Mouse (Mus musculus) embryo, embryonic 9.5 days (tissue): ENCODE data around the gene Eef2.
A peak's percentile ranks its signal among the peaks of the same experiment; 100 is the strongest.

Source experiments
- DNase-seq: peaks from one replicate; pipeline ENCODE4 v3.0.0-alpha.2; 2017; ENCODE audit errors: extremely low spot score

Gene Eef2

DNA sequence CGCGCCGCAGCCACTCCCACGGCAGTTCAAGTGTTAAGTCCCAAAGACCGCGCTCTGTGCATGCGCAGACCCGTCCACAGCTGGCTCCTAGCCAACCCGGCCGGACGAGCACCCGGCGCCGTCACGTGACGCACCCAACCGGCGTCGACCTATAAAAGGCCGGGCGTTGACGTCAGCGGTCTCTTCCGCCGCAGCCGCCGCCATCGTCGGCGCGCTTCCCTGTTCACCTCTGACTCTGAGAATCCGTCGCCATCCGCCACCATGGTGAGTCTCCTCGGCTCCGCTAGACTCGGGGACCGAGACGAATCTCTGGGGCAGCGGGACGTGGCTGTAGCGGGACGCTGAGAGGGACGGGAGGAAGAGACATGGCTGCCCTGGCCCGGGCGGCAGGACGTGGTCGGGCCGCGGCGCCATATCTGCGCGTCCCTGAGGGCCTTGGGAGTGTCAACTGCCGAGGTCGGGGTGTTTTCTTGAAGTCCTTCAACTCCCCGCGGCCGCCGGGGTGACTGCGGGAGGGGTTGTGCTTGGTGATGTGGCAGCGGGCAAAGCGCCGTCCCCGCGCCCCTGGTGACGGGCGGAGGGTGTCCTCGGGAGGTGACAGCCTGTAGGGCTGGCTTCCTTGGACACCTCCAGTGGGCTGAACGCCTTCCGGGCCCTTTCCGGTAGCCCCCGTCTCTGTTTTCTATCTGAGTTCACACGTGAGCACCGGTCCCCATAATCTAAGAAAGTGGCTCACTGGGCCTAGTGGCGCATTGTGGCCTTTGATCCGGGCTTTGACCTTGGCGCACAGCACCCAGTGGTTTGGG is at the start of gene Eef2:
Gene Eef2 (plus strand): TSS at position 166 of the 806 bp plus-strand sequence.
- peak; percentile 96 for DNase-seq

DNA sequence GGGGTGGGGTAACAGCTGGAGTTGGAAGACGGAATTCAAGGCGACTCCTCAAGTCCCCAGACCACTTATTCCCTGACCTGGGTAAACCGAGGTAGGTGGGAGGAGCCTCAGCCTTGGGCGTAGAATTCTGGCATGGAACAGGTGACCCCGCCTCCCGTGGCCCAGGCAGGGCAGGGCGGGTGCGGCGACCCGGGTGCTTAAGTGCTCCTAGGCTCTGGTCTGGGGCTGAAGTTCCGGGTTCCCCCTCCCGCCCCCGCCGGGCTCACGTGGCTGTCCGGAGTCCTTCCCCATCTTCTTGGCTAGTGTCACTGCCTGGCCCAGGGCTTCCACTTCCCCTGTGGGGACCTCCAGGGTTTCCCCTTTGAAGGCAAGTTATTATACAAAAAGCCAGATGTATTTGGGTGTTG is 42.2 kb upstream of the Eef2 start:
- DNase-seq, result no peak

GRCm38 (mm10) chr10:81134966-81135681 is 41.3 kb upstream of the Eef2 start, which contains the start of gene Zbtb7a:
TSS of gene Zbtb7a (plus strand) at chr10:81135220.
- peak; percentile 58 for DNase-seq

- peak; percentile 74 for DNase-seq
Measured at GRCm38 (mm10) chr10:81135831-81136705, 40.4 kb upstream of the Eef2 start.

DNA sequence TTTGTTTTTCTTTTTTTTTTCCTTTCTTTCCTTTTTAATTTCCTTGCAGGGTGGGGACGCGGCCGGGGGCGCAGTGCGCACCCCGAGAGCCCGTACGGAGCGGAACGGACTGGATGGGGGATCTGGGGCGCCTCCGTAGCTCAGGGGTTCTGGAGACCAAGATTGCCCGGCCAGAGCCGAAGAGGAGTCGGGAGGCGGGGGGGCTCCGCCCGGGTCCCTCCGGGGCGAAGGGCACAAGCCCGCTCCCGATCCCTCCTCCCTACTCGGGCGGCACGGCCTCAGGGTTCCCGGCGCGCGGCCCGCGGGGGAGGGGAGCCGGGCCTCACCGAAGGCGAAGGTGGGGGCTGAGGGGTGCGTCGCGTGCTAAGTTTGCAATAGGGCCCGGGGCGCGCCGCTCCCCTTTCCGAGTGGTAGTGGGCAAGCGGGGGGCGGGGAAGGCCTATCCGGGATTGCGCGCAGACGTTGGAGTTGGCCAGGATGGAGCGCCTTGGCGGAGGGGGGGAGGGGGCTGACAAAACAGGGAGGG is 39.7 kb upstream of the Eef2 start:
- peak; percentile 85 for DNase-seq

DNA sequence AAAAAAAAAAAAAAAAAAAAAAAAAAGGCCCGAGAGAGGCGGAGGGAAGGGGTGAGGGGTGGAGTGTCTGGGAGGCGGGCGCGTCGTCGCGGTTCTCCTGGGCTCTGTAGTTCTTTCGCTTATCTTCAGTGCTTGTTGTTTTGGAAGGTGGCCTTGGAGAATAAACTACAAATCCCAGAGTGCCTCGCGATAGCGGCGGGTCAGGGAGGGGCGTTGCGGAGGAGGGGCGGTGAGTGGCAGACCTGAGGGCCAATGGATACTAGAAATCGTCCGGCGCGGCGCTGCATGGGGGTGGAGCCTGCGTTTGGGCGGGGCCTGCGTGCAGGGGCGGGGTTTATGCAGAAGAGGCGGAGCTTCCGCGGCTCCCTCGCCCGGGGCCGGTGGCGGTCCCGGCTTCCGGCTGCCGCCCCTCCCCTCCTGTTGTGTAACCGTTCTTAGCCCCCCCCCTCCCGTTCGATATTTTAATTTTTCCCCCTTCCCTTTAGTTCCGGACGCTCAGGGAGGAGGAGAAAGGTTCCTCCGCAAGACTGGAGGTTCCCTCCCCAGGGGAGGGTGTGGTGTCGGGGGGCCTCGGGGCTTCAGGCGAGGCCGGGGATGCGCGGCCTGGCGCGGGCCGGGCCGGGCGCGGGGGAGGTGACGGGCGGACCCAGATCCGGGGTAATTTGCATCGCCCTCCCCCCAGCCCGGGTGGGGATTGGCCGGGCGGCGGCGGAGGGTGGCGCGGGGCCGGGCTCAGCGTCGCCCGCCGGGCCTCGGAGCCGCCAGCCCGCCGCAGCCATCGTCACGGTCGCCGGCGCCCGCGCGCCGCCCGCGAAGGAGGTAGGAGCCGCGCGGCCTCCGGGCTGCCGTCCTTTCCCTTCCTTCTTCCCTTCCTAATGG is 38.9 kb upstream of the Eef2 start:
- DNase-seq, result peak; percentile 100

DNA sequence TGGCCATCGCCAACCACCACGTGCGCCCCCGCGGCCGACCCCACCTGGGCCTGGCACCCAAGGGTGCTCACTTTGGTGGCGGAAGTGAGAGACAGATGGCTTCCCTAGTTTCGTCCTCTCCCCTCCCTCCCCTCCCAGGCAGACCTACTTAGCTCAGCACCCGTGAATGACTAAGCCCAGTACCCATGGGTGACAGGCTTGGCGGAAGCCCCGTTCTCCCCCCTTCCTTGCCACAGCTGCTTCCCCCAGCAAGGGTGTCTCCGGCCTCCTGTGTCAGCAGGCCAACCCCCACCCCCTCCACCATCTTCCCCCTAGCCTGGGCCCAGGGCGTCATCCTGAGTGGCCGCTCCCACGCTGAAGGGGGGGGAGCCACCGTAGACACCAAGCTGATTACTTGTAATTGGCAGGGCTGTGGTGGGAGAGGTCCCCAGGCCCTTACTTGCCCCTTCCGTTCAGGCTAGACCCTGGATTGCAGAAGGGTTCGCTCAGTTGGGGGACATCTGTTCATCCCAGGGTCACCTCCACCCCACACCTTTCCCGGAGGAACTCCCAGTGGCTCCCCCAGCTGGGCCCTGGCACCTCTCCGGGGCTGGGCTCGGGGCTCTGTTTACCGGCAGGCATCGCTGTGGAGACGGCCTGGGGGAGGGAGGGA is 38.2 kb upstream of the Eef2 start:
- peak; percentile 61 for DNase-seq

DNA sequence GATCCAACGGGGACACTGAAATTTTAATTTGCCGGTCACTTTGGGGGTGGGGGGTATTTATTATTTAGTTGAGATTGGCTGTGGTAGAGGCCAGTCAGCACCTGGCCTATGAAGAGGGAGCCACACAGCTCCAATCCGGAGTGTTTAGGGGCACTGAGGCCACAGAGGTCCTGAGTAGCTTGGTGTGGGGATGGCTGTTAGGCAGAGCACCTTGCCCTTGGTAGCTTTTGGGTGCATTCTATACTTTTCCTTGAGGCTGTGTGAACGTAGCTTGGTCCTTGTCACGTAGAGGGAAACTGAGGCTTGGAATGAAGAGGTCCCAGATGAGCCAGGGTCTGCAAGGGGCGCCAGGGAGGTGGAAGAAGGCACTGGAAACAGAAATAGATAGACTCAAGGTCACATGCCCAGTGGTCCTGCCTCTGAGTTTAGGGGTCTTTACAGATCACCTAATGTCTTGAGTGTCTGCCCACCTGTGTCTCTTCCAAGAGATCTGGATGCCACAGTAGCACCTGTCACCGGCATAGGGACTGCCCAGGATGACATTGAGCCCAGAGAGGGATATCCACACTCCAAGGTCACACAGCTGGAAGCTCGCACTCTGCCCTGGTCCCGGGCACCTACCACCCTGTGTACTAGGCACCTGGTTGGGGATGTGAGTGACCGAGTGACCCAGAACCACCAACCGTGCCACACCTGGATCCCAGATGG is 37.5 kb upstream of the Eef2 start:
- no peak for DNase-seq

GRCm38 (mm10) chr10:81139529-81139846 is 36.9 kb upstream of the Eef2 start:
- no peak for DNase-seq

- DNase-seq, result no peak
Measured at GRCm38 (mm10) chr10:81140005-81140404, 36.4 kb upstream of the Eef2 start.

- no peak for DNase-seq
Measured at GRCm38 (mm10) chr10:81140717-81141454, 35.5 kb upstream of the Eef2 start.

DNA sequence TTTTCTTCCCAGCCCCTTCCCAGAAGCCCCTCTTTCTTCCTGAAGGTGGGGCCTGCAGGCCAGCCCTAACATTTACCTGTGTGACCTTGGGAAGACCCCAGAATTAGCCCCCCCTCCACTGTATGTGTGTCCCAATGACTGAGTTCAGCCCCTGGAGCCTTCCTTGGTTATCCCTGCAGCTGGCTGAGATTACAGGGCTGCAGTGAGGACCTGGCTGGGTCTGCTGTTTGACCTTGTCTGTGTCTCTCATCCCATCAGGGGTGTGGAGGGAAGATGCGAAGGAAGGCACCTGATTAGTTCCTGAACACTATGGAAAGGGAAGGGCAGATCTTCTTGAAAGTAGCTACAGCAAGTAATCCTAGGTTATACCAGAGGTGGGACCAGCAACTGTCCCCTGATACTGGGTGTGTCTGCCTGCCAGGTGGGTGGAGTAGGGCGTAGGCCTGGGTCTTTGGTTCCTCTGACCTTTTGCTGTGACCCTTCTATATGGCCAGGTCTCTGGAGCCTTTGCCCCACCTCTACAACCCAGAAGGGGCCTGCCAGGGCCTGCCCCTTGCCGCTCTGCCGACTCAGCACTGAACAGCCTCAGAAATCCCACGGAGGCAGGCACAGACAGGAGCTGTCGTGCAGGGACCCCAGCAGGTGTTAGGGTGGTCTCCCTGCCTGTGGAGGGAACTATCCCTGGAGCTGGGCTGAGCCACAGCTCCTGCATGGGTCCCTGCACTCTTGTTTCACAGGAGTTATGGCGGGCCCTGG is 34.8 kb upstream of the Eef2 start:
- no peak for DNase-seq

DNA sequence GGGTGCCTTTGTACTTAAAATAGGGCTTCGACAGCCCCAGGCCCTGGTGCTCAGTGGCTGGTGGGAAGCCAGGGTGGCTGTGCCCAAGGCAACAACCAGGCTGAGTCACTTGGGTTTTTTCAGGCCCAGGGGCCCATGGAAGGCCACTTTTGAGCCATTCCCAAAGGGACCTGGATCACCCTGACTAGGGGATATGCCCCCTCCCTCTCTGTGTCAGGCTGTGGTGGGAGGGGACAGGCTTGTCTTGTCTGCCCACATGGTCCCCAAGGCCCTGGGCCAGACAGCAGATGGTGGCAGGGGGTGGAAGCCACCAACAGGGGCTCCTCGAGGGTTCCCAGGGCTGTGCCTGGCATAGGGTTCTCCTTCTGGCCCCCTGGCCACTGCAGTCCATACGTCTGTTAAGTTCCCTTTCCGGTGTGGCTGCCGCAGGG is 33.9 kb upstream of the Eef2 start:
- DNase-seq, result no peak

GRCm38 (mm10) chr10:81143157-81143633 is 33.2 kb upstream of the Eef2 start:
- no peak for DNase-seq

DNA sequence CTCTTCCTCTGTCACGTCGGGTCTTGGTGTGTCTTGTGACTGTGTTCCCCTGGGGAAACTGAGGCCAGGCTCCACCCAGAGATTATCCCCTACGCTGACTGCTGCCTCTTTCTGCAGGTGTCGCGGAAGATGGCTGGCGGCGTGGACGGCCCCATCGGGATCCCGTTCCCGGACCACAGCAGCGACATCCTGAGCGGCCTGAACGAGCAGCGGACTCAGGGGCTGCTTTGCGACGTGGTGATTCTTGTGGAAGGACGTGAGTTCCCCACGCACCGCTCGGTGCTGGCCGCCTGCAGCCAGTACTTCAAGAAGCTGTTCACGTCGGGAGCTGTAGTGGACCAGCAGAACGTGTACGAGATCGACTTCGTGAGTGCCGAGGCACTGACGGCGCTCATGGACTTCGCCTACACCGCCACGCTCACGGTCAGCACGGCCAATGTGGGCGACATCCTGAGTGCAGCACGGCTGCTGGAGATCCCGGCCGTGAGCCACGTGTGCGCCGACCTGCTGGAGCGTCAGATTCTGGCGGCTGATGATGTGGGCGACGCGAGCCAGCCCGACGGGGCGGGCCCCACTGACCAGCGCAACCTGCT is 32.5 kb upstream of the Eef2 start:
- no peak for DNase-seq

GRCm38 (mm10) chr10:81144667-81145066 is 31.8 kb upstream of the Eef2 start:
- DNase-seq, result no peak

- DNase-seq, result no peak
Measured at GRCm38 (mm10) chr10:81145307-81145706, 31.1 kb upstream of the Eef2 start.

DNA sequence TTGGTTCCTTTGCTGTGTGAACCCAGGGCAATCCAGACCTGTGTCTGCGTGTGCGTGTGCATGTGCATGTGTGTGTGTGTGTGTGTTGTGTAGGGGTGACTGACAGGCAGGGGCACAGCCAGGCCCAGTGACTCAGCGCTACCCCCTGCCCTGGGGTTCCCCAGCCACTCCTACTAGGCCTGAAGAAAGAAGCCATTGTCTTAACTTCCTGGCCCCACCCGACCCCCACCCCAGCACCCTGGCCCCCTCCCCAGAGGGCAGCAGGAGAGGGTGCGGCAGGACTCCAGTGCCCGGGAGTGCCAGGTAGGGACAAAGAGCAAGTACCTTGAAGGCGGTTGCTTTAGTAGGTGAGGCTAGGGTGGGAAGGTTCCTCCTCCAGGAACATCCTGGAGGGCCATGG is 30.7 kb upstream of the Eef2 start:
- DNase-seq, result no peak
